Mouse (Mus musculus) cerebellum, adult 2 months (tissue): ENCODE results near the gene Plcg1. TPM values are rescaled to one million over a fixed set of nuclear protein-coding genes. Genes with fewer than 3 reads are reported as not detected.

ENCODE experiments used
- DNase-seq, 2 experiments: peaks; one replicate each; pipeline ENCODE4 v3.0.0; 2021
- H3K27ac ChIP-seq: fragments of 200-500 bp; 2 replicates; pipeline ENCODE4 v1.5.1; 2012; ENCODE audit warnings: low read length, control low read depth, inconsistent platforms; ENCODE audit not compliant: insufficient read depth
- H3K27me3 ChIP-seq: fragments of 200-500 bp; 2 replicates; pipeline ENCODE4 v1.6.1; 2012; ENCODE audit warnings: inconsistent platforms, mild to moderate bottlenecking, low read length, moderate library complexity; ENCODE audit not compliant: control insufficient read depth, insufficient read depth
- H3K4me1 ChIP-seq: fragments of 200-500 bp; 2 replicates; pipeline ENCODE4 v1.6.1; 2011; ENCODE audit warnings: low read length; ENCODE audit not compliant: control insufficient read depth, insufficient read depth
- H3K4me3 ChIP-seq: fragments of 200-500 bp; replicated peaks from 2 replicates; pipeline ENCODE3; 2011; ENCODE audit warnings: mild to moderate bottlenecking, low read depth, low read length, control low read depth; ENCODE audit not compliant: insufficient read depth
- CTCF ChIP-seq: fragments of 200-500 bp; IDR thresholded peaks from 2 replicates; pipeline ENCODE4 v1.5.1; 2011; ENCODE audit warnings: low read depth, mild to moderate bottlenecking, control low read depth, low read length, moderate library complexity, borderline replicate concordance; ENCODE audit not compliant: insufficient read depth
- POLR2A ChIP-seq: fragments of 200-500 bp; IDR thresholded peaks from 2 replicates; pipeline ENCODE4 v1.6.1; 2011; ENCODE audit warnings: low read length, control low read depth, borderline replicate concordance; ENCODE audit not compliant: insufficient read depth
- WGBS: fragments of 180-500 bp; shearing (Covaris S2); methylation state at CpG from one replicate; pipeline ENCODE4 v1.1.7; 2018; 5-methylcytosine and 5-hydroxymethylcytosine counted together
- polyA plus RNA-seq: library from polyadenylated mRNA; depleted of rRNA; stranded (reverse); fragments of >200 nt; gene quantifications from 2 replicates; pipeline ENCODE4 v1.2.3, GENCODE M21; 2012

The Plcg1 gene
- polyA plus RNA-seq, 1 experiment: 74.5 TPM

GRCm38 (mm10) chr2:160730797-160731116, 343 bp upstream of the Plcg1 start:
- Histone ChIP-seq H3K27me3 (no peaks in the 10 kb centered on the region), H3K27ac (peak overlapping the region; percentile 54), H3K4me1 (peaks cover 13% of the 10 kb centered on the region; the same call in 1 of the 2 replicates), H3K4me3 (peak overlapping the region; percentile 77)
- 5% methylated on average over 19 of the region's 19 CpGs for WGBS
- TF ChIP-seq CTCF: no peak
- no peak for TF ChIP-seq POLR2A
- no peak for DNase-seq

GRCm38 (mm10) chr2:160731839-160732261, 750 bp downstream of the Plcg1 start:
- whole genome bisulfite sequencing: under 1% methylated on average over 32 of the region's 32 CpGs
- Histone ChIP-seq H3K4me3 (peak overlapping the region; percentile 77), H3K27ac (peak overlapping the region; percentile 37; the same call in 1 of the 2 replicates), H3K27me3 (no peaks in the 10 kb centered on the region), H3K4me1 (peaks cover 16% of the 10 kb centered on the region; the same call in 1 of the 2 replicates)
- TF ChIP-seq POLR2A (no peak), CTCF (no peak)
- DNase-seq: peak in 1 of 2 experiments; percentile 63

- Histone ChIP-seq H3K27me3 (no peaks in the 10 kb centered on the region), H3K4me3 (peak overlapping the region; percentile 77), H3K27ac (no peak overlapping the region), H3K4me1 (peaks cover 17% of the 10 kb centered on the region; the same call in 1 of the 2 replicates)
- WGBS: 31% methylated on average over 9 of the region's 9 CpGs
- no peak for DNase-seq
- TF ChIP-seq CTCF (no peak), POLR2A (no peak)
Measured at GRCm38 (mm10) chr2:160732420-160732995, 1.4 kb downstream of the Plcg1 start.

- Histone ChIP-seq H3K27ac (no peak overlapping the region), H3K4me3 (peak overlapping the region; percentile 39), H3K4me1 (peaks cover 23% of the 10 kb centered on the region; the same call in 1 of the 2 replicates), H3K27me3 (no peaks in the 10 kb centered on the region)
- 39% methylated on average over 7 of the region's 7 CpGs for WGBS
- no peak for DNase-seq
- TF ChIP-seq CTCF (no peak), POLR2A (no peak)
Measured at GRCm38 (mm10) chr2:160733131-160733531, 2.0 kb downstream of the Plcg1 start.

GRCm38 (mm10) chr2:160734331-160734730, 3.2 kb downstream of the Plcg1 start:
- DNase-seq: no peak
- no peaks in the 10 kb centered on the region for H3K27me3 ChIP-seq
- WGBS: 36% methylated on average over 3 of the region's 3 CpGs
- peaks cover 27% of the 10 kb centered on the region; the same call in 1 of the 2 replicates for H3K4me1 ChIP-seq
- no peak overlapping the region for H3K4me3 ChIP-seq
- TF ChIP-seq CTCF (no peak), POLR2A (no peak)
- H3K27ac ChIP-seq: no peak overlapping the region

- whole genome bisulfite sequencing: 88% methylated on average over 5 of the region's 5 CpGs
- no peak for DNase-seq
- TF ChIP-seq POLR2A (no peak), CTCF (no peak)
- no peak overlapping the region for H3K4me3 ChIP-seq
- no peak overlapping the region for H3K27ac ChIP-seq
- no peaks in the 10 kb centered on the region for H3K27me3 ChIP-seq
- peaks cover 30% of the 10 kb centered on the region for H3K4me1 ChIP-seq
Measured at GRCm38 (mm10) chr2:160735706-160736310, 4.7 kb downstream of the Plcg1 start.

GRCm38 (mm10) chr2:160736466-160736865, 5.4 kb downstream of the Plcg1 start:
- TF ChIP-seq CTCF (no peak), POLR2A (no peak)

GRCm38 (mm10) chr2:160738354-160738753, 7.3 kb downstream of the Plcg1 start:
- DNase-seq: no peak
- H3K27ac ChIP-seq: 0 out of 2 replicates have a peak overlapping the region, but pooled peaks have one; percentile 15
- H3K4me1 ChIP-seq: peaks cover 39% of the 10 kb centered on the region
- TF ChIP-seq POLR2A (no peak), CTCF (no peak)
- H3K4me3 ChIP-seq: no peak overlapping the region
- WGBS: 21% methylated on average over 5 of the region's 5 CpGs
- no peaks in the 10 kb centered on the region for H3K27me3 ChIP-seq

More at GRCm38 (mm10) chr2:160736466-160736865, 5.4 kb downstream of the Plcg1 start:
- Histone ChIP-seq H3K27ac (no peak overlapping the region), H3K4me1 (peaks cover 33% of the 10 kb centered on the region), H3K4me3 (no peak overlapping the region), H3K27me3 (no peaks in the 10 kb centered on the region)
- DNase-seq: no peak
- WGBS: 93% methylated on average over 3 of the region's 3 CpGs
